Mouse (Mus musculus) ES-CJ7 (cell line): ENCODE results near the gene Adat3.

Experiments used
- DNase-seq: peaks from one replicate; pipeline ENCODE4 v3.0.0; 2011; ENCODE audit warnings: low read depth, low spot score

Gene Adat3

DNA sequence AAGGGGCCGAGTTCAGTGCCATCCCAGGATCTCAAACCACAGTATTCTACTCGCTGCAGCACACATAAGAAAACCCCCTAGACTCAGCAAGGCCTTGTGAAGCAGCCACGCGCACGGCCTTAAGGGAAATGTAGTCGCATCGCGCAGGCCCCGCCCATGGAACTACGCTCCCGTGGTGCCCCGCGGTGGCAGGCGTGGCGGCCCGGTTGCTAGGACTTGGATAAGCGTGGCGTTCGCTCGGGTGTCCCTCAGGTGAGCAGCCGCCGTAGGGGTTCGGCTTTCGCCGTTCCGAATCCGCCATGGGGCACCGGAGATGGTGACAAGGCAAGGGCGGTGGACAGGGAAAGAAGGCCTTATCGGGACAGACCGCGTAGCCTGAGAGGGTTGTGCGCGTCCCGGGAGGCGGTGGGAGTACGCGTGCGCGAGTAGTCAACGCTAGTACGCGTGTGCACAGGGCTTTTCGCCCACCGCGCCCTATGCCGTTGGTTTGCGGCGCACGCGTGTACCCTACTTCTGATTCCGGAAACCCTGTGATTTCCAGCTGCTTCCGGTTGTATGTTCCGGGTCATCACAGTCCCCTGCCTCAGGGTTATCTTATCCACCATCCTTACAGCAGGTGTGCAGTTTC, at the start of gene Adat3, which contains the start of gene Scamp4:
Adat3 (plus strand) TSS at position 183 of the 628 bp plus-strand sequence.
Scamp4 (plus strand) TSS at position 175 of the 628 bp plus-strand sequence.
- peak; percentile 96 for DNase-seq

DNA sequence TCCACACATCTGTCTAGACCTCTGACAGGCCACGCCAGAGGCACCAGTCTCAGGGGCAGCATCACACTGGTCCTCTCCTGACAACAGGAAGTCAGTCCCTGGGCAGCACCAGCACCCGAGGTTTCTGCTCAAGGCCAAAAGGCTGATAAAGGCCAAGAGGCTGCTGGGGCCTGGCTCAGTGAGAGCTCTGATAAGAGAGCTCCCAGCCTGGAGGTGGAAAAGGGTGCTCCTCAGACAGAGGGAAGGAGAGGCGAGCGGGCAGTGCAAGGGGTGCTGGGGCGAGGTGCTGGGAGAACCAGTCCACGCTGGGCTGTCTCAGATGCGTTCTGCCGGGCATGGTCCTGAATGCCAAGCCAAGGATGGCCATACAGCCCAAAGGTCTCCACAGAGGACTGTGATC, 49.1 kb upstream of the Adat3 start:
- DNase-seq, result no peak

DNA sequence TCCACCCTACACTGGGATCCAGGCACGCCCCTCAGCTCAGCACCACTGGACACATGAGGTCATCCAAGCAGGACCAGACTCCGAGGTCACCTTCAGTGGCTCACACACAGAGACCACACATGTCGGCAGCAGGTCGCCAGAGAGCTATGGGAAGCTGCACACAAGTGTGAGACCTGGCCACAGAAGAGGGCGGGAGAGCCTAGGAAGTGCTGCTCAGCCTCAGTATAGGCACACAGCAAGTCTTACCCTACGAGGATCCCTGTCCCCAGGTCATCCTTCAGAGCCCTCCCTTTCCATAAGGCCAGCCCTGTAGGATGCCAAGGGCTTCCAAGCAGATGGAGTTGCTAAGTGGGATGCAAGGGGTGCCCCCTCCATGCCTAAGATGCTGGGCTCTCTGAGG, 48.7 kb upstream of the Adat3 start:
- DNase-seq, result no peak

DNA sequence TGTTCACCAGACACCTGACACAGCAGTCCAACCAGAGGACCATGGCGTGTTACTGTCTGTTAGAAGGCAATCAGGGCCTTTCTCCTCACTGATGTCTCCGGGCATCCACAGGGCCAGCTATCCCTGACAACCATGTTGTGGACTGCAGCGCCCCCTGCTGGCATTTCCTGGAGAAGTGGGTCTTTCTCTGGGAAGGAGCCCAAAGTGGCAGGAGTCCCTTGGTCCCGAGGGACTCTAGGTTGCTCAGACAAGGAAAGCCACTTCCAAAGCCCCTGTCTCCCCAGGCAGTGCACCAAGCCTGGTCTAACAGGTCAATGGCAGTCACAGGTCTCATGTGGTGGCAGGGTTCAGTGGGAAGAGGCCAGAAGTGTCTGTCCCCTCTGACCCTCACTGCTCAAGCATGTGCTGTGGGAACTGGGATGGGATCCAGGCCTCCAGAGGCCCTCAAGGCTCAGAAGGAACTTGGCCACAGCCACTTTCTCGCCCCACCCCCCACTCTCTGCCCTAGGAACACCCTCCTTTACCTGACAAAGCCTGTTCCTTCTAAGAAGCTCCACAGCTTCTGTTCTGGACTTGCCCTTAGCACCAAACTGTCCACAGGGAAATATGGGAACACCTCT, 45.2 kb upstream of the Adat3 start:
- peak; percentile 71 for DNase-seq

DNA sequence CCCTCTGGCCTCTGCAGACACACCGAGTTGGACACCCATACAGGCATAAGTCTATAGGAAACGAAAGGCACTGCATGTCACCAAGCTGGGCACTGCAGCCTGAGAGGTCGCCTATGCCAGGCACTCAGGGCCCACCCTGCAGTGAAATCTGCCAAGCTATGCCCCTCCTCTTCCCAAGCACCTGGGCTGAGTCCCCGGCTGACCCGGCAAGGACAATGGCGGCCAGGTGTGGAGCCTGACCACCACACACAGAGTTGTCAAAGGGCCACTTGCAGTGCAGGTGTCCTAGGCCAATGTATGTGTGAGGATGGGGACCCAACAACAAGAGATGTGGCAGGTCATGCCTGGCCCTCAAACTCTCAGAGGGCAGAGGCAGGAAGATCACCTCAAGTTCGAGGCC, 43.2 kb upstream of the Adat3 start:
- no peak for DNase-seq

DNA sequence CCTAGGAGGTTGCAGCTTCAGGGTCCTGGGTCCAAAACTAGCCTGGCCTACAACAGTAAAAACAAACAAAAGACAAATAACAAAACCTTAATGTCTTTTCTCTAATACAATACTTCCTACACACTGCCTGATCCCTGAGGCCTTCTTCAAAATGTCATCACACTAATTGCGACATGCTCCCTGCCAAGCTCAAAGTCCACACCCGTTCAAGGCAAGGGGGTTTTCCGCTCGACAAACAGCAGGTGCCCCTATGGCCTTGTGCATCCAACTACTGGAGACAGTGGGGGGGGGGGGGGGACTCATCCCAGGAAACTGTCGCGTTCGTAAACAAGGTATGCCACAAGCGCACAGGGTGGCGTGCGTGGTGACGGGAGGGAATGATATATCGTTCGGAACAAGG, 42.1 kb upstream of the Adat3 start:
- DNase-seq, result no peak

DNA sequence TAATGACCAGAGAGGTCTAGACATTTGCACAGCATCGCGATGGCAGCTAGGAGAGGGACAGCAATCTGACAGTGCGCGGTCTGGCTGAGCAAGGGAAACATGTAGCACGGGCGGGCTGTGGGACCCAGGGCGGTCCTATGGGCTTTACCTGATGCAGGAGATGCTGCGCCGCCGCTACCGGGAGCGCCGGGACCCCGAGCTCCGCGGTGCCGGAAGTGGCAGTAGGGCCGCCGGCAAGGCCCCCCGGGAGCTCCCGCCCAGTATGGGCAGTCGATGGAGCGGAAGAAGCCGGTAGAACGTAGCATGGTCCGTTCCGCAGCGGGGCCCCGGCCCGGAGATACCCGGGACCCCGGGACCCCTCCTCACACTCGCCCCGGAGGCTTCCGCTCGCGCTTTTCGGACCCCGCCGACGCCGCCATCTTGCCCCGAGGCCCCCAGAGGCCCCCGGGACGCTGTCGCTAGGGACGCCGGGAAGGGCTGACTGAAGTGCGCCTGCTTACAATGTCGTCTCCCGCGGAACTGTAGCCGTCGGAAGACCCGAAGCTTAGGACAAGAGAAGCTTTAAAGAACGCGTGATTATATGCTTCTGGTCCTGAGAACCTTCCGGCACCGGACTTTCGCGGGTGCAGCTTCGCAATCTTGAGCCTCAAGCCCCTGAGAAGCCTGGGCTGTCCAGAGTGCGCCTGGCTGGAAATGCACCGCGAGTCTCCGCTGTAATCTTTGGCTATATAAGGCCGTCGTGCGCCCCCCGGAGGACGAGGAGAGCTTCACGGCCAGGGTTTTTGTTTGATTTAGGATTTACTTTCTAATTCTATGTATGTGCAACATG, 41.4 kb upstream of the Adat3 start, which contains the start of gene Rexo1:
Rexo1 (minus strand) TSS at position 445 of the 829 bp plus-strand sequence.
- peak; percentile 94 for DNase-seq

DNA sequence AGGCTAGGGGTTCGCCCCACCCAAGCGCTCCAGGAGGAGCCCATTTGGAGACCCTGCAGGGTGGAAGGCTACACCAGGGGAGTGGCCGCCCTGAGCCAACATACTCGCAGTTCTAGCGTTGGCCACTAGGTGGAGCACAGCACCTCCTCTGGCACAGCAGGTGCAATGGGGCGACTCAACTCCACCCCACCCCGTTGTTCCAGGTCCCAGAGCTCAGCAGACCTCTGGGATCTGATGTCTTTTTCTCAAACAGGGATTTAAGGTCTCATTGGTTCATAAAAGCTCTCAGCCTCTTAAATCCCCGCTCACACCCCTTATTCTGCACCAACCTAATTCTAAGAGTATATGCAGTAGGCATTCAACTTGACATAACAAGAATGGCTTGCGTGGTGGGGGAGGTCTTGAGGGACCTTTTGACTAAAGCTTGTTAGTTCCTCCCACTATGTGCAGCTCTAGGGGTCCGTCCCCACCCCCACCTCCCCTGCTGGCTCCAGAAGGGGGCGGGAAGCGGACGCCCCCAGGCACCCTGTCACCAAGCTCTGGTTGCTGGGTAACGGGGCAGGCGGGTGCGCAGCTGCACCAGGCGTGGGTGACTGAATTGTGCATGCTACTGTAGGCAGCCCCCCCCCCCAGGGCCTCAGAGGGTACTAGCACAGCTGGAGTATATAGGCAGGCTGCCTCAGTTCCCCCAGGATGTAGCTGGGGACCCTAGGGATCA, 36.1 kb upstream of the Adat3 start:
- DNase-seq, result peak; percentile 93

DNA sequence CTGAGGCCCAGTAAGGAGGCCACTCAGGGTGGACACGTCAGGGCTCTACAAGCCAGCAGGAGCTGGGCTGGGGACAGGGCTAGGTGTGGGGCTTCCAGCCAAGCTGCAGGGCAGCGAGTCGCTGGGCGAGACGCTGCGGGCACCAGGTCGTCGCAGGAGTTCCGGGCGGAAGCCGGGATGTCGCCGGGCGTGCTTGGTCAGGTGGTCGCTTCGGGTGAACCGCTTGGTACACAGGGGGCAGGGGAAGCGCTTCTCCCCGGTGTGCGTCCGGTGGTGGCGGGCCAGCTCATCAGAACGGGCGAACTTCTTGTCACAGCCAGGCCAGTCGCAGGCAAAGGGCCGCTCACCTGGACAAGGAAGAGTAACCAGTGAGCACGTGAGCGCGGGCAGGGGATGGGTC, 33.8 kb upstream of the Adat3 start:
- DNase-seq, result no peak

DNA sequence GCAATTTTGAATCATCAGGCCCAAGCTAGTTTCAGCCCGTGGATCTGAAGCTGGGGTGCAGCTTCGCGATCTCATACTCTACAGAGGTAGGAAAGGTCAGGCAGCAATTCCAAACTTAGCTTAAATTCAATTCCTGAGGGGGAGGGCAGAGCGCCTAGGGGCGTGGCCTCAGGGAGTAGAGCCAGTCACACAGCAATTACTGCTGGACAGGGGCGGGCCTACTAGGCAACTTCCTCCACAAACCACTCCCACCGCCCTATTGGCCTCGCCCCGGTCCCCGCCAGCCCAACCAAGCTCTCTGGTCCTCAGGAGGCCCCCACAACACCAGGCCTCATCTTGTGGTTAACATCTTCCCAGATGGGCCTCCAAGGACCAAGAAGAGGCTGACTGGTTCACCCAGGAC, 33.0 kb upstream of the Adat3 start:
- DNase-seq, result peak; percentile 85

DNA sequence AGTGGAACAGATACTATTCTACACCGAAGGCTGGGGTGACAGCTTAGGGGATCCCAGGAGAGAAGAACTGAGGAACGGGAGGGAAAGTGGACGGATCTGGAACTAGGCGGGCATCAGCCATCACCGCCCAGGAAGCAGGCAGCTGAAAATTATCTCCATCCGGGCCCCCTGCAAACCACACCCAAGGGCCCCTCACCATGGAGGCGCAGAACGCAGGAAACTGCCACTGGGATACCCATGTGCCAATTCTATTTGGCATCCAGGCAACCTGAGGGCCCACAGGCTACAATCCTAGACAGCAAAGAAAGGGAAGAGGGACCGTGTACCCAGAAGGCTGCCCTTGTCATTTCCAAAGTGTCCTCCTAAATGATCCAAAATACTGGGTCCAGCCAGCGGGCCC, 32.3 kb upstream of the Adat3 start:
- DNase-seq, result no peak

DNA sequence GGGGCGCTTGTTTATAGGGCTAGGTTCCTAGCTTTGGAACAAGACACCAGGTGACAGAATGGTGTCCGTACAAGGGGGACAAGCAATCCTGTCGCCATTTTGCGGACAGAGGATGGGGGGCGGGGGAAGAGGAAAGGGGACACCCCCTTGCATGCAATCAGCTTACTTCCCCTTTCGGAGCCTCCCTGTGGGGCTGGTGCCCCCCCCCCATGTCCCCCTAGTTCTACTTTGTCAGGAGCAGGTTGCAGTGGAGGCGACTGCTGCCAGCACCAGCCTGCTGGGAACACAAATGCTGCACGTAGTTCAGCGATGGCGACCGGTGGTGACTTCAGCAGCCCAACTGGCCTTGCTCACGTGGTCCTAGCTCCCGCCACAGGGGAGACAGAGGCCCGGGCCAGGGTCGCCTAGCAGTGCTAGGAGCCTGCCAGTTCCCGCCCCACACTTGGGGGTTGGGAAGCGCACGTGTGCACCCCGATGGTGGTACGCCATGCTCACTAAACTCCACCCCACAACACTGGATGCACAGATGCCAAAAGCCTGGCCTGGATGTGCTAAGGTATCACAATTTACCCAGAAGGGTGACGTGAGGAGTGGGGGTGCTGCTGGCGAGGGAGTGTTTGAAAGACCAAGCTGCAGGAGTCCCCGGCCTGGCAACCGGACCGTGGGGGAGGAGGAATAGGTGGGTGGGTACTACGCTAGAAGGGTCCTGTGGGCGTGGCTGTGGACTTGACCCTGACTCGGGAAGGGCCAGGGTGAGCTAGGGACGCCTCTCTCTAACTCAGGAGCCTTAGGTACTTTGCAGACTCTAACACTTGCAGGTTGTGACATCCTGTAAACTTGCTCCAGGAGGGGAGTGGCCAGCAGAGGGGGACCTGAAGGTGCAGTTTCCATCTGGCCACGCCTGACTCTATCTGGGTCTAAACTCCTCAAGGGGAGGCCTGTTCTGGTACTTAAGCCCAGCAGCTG, 31.5 kb upstream of the Adat3 start:
- peak; percentile 56 for DNase-seq

DNA sequence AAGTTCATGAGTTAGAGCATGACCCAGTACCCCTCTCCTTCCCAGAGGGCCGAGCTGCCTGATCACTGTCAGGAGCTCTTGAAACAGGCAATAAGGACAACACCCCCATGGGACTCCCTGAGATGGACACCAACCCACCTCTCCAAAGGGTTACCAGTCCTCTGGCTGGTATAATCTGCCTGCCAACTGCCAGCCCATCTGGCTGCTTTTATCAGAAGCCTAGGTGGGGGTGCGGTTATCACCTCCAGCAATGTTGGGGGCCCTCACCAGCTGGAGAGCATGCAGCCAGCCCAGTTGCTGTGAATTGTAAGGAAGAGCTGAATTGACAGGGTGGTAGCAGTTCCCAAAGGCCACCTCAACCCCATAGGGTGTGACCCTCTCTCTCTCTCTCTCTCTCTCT, 30.2 kb upstream of the Adat3 start:
- DNase-seq, result no peak

DNA sequence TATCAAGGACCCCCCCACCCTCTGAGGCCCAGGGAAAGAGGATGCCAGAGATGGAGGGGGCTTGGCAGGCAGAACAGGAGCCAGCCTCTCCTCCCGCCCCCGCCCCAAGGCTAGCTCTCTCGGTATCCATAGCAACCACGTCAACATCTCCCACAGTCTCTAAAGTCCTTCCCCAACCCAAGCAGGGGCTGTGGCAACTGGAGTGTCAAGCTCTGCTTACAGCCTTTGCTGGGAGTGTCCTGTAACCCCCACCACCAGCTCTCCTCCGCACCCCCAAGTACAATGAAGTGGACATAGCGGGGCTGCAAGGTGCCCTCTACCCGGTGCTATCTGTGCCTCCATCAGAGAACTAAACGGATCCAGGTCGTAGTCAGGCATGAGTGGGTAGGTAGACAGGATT, 28.7 kb upstream of the Adat3 start:
- DNase-seq, result no peak

DNA sequence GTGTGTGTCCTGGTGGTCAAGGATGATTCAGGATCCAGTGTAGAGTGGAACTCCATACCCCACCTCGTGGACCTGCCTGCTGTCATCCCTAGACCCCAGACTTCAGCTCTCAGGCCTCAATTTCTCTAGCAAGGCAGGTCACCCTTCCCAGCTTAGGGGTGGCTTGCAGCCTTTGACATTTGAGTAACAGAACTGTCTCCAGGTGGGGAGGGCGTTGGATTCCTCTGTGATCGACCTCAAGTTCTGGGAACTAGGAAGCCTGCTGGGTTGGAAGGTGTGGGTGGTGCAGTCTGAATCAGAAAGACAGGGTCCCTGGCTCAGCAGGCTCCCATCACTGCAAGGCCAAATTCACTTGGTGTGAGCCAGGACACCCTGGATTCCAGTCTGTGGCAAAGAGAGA, 27.8 kb upstream of the Adat3 start:
- DNase-seq, result no peak

DNA sequence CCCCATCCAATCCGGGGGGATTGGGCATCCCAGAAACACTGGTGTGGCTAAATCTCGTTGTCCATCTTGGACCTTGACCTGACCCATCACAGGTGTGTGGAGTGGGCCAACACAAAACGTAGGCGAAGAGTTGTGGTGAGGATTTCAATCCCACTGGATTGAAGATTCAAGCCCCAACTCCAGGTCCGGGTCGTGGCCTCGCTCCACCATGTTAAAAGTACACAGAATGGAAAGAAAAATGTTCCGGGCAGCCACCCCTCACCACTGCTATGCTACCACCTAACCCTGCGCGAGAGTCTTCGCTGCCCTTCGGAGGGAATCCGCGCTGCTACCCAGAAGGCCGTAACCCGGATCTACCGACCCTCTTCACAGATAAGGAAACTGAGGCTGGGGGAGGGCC, 26.8 kb upstream of the Adat3 start:
- DNase-seq, result no peak

DNA sequence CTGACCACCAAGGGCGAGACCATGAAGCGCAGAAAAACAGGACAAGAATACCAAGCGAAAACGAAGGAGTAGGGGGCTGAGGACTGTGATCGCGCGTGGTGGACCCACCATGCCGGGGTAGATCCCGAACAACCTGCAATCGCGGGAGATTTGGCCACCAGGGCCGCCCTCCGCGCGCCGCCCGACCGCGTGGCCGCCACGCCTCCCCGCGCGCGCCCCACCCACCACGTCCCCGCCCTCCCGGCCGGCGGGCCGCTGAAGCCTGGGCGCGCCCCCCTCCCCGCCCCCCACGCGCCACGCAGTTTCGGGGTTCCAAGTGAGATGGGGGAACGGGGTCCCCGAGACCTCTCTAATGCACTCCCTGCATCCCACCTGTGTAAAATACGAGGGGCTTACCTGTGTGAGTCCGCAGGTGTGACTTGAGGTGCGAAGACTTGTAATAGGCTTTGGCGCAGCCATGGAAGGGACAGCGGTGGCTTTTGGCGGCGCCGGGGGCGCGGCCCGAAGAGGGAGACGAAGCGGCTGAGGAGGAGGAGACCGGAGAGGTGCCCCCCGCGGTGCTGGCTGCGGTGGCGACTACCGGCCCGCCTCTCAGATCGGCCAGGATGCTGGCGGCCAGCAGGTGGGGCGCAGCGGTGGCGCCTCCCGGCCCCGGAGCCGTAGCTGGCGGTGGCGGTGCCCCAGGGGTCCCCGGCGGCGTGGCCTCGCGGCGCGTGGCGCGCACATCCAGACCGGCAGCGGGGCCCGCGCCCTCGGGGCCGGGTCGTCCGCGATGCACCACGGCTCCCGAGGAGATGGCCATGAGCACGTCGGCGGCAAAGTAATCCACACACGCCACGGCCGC, 26.1 kb upstream of the Adat3 start:
- peak; percentile 53 for DNase-seq

DNA sequence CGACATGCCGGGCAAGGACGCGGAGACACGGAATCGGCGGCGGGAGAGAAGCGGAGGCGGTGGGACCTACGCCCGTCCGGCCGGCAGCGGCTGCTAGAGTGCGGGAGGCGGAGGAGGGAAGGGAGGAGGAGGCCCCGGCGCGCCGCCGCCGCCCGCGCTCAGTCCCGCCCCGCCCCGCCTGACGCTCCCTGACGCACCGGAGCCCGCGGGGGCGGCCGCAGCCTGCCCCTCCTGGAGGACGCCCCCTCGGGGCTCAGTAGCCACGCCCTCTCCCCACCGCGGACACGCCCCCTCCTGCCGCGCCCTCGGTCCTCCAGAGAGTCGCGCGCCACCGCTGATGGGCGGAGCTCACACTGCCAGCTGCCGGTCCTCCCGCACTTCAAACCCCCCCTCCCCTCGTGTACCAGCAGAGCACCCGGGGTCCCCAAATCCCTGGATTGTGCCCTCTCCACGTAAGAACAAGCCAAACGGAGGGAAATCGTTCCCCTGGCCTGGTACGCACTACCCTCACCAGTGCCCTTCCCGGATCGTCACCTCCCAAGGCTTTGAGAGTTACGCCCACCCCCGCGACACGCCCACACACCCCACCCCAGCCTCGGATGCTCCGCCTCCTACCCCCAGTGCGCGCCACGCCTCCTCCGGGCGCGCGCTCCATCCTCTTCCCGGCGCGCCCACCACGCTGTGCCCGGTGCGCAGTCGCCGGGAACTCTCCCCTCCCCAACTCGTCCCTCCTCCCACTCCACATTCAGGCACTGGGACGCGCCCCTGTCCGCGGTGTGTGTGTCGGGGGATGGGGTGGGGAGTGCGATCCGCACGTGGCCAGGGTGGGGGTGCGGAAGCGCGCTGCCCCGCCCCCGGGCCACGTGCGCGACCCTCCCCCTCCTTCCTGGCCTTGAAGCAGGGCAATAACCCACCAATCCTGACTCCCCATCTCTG, 25.2 kb upstream of the Adat3 start, which contains the start of gene Klf16:
Klf16 (minus strand) TSS at position 127 of the 936 bp plus-strand sequence.
- DNase-seq, result peak; percentile 98
